Mouse (Mus musculus) cortical plate, adult 2 months (tissue): ENCODE measurements around the gene Mecr.

ENCODE experiments used
- CTCF ChIP-seq: fragments of 200-500 bp; IDR thresholded peaks from 2 replicates; pipeline ENCODE4 v1.5.1; 2011; ENCODE audit warnings: mild to moderate bottlenecking, control low read depth, low read length; ENCODE audit not compliant: insufficient read depth; ENCODE audit errors: extremely low read depth
- POLR2A ChIP-seq: fragments of 200-500 bp; IDR thresholded peaks from 2 replicates; pipeline ENCODE4 v1.6.1; 2011; ENCODE audit warnings: mild to moderate bottlenecking, low read length, control low read depth; ENCODE audit not compliant: insufficient read depth; ENCODE audit errors: extremely low read depth

DNA sequence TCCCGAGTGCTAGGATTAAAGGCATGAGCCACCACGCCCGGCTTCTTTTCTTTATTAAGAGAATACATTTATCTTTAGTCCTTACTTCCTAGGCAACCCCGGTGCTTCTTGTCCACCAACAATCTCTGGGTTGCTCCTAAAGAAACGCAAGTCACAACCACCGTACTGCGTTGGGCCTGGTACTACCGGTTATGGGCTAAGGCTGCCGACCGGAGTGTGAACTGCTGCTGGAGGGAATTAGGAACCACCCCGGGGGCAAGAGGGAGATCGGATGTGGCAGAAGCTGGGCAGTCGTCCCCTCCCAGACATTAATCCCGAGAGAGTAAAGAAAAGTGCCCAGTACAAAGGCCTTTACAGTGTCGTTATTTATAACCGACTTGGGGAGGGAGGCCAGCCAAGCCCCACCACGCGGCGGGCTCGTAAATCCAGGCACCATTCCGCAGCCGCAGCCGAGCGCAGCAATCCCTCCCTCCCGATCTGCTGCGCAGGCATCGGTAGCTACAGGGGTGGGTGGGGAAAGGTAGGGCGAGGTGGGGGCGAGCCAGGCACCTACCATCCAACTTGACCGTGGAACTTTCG lies 71.7 kb downstream of the Mecr start:
- no peak for TF ChIP-seq CTCF
- no peak for TF ChIP-seq POLR2A
